Mouse (Mus musculus): ENCODE measurements around the gene Nme3. TPM values are rescaled to one million over a fixed set of nuclear protein-coding genes. Genes with fewer than 3 reads are reported as not detected.

Gene Nme3
- total and polyA plus RNA-seq, 2 experiments from 2014 or later: 67.0 to 92.6 TPM

DNA sequence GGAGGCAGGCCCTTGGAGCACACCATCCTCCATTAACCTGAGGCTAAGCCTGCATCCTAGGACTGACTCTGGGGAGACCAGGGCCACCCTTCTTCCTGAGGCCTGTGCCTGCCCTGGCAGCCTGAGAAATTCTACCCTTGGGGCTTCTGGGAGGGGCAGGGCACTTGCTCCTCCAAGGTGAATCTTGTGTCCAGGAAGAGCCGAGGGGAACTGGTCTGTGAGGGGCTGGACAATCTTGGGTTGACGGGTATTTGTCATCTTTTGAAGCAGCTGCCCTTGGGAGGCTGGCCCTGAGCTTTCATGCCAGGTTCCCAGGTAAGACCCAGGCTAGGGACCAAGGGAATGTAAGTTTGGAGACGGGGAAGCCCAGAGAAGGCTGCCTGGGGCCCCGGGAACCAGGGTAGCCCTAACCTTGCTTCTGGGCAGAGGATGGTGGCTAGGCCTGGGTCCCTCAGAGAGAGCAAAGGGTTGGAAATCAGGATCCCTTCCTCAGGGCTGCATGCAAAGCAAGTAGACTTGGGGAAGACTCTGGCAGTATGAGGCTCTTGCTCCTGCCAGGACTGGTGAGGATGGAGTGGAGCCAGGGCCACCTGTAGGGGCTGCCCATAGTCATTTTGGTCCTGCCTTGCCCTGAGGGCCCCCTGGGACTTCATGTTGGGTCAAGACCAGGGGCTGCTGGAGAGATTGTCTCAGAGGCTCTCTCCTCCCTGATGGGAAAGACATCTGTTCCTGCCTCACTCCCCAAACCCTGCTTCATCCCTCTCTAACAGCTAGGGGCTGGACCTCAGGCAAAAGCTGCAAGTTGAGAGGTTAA is 1.9 kb downstream of the Nme3 start:
- Histone ChIP-seq H3K9me3 (ENCODE audit: low read length) (no peaks in the 10 kb centered on the region), H3K27ac (peak overlapping the region; percentile 93; the same call in 1 of the 2 replicates), H3K27me3 (ENCODE audit: insufficient read depth, low read length) (no peaks in the 10 kb centered on the region), H3K9ac (replicated peaks; ENCODE audit: low read length) (peak overlapping the region; percentile 17; the same call in 1 of the 2 replicates), H3K36me3 (ENCODE audit: insufficient read depth, low read length) (peaks cover 55% of the 10 kb centered on the region), H3K4me1 (ENCODE audit: insufficient read depth, low read length) (peaks cover 19% of the 10 kb centered on the region), H3K4me3 (ENCODE audit: low read length) (no peak overlapping the region), H3K4me2 (ENCODE audit: low read depth, low read length) (no peak overlapping the region)
- ATAC-seq: no peak
- TF ChIP-seq CTCF (IDR thresholded peaks at IDR 0.05; ENCODE audit: low read depth): no peak
- 88% methylated on average over 4 of the region's 4 CpGs for WGBS
- no peak for DNase-seq (ENCODE audit: low spot score)

DNA sequence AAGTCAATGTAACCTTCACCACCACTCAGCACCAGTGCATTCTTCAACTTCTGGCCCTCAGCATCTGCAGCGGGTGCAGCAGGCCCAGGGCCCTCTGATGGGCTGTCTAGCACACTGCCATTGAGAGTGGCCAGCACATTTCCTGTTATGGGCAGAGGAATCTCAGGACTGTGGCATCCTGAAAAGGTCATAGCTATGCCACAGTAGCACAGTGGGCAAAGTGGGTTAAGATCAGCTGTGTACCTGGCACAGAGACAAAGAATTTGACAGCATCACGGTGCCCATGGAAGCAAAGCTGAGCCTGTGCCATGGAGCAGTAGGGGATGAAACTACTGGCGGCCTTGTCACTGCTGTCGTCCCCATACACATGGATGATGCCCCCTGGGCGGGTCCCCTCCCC is 2.9 kb downstream of the Nme3 start:
- DNase-seq (ENCODE audit: low spot score) (no peak), ATAC-seq (no peak)
- H3K4me1 ChIP-seq (ENCODE audit: insufficient read depth, low read length): peaks cover 13% of the 10 kb centered on the region
- H3K9ac ChIP-seq (replicated peaks; ENCODE audit: low read length): no peak overlapping the region
- no peak overlapping the region for H3K4me2 ChIP-seq (ENCODE audit: low read depth, low read length)
- no peaks in the 10 kb centered on the region for H3K27me3 ChIP-seq (ENCODE audit: insufficient read depth, low read length)
- WGBS: 69% methylated on average over 5 of the region's 5 CpGs
- TF ChIP-seq CTCF (IDR thresholded peaks at IDR 0.05; ENCODE audit: low read depth): no peak
- no peak overlapping the region for H3K4me3 ChIP-seq (ENCODE audit: low read length)
- H3K27ac ChIP-seq: no peak overlapping the region
- H3K36me3 ChIP-seq (ENCODE audit: insufficient read depth, low read length): peaks cover 63% of the 10 kb centered on the region
- H3K9me3 ChIP-seq (ENCODE audit: low read length): no peaks in the 10 kb centered on the region

DNA sequence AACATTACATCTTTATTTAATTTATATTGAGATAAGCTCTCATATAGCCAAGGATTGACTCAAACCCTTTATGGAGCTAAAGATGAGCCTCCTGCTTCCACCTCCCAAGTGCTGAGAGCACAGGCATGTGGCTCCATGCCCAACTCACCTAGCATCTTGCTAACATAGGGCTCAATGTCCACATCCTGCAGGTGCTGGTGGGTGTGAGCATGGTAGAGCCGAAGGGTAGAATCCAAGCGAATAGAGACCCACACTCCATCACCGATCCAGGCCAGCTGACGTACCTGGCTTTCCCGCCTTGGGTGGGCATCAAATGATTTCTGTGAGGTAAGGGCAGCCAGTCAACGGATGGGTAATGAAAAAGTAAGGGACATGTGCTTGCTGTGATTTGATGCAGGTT is 3.7 kb downstream of the Nme3 start:
- no peak overlapping the region for H3K4me3 ChIP-seq (ENCODE audit: low read length)
- TF ChIP-seq CTCF (IDR thresholded peaks at IDR 0.05; ENCODE audit: low read depth): no peak
- 97% methylated on average over 6 of the region's 6 CpGs for WGBS
- H3K4me2 ChIP-seq (ENCODE audit: low read depth, low read length): no peak overlapping the region
- no peaks in the 10 kb centered on the region for H3K27me3 ChIP-seq (ENCODE audit: insufficient read depth, low read length)
- no peak overlapping the region for H3K9ac ChIP-seq (replicated peaks; ENCODE audit: low read length)
- no peaks in the 10 kb centered on the region for H3K9me3 ChIP-seq (ENCODE audit: low read length)
- peaks cover 72% of the 10 kb centered on the region for H3K36me3 ChIP-seq (ENCODE audit: insufficient read depth, low read length)
- no peak for DNase-seq (ENCODE audit: low spot score)
- H3K4me1 ChIP-seq (ENCODE audit: insufficient read depth, low read length): peaks cover 10% of the 10 kb centered on the region; the same call in 1 of the 2 replicates
- H3K27ac ChIP-seq: no peak overlapping the region
- ATAC-seq: no peak

DNA sequence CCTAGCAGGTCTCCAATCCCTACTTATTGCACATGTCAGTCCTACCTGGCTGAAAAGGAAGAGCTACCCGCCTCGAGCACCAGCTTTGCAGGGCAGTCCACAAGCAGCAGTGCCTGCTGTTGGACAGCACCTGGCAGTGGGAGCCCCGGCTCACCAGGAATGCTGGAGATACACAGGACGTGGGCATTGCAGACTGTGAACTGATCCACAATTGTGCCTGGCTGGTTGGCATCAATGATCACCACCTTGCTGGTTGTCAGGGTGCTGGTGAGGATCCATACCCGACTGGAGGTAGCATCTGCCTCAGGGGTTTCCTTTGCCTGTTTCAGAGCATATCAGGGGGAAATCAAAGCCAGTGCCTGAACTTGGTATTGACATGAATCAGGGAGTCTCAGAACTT is 5.8 kb downstream of the Nme3 start:
- Histone ChIP-seq H3K4me1 (ENCODE audit: insufficient read depth, low read length) (peaks cover 5% of the 10 kb centered on the region; the same call in 1 of the 2 replicates), H3K27ac (no peak overlapping the region), H3K9me3 (ENCODE audit: low read length) (no peaks in the 10 kb centered on the region), H3K9ac (replicated peaks; ENCODE audit: low read length) (no peak overlapping the region), H3K36me3 (ENCODE audit: insufficient read depth, low read length) (peaks cover 93% of the 10 kb centered on the region), H3K4me2 (ENCODE audit: low read depth, low read length) (no peak overlapping the region), H3K27me3 (ENCODE audit: insufficient read depth, low read length) (no peaks in the 10 kb centered on the region), H3K4me3 (ENCODE audit: low read length) (no peak overlapping the region)
- DNase-seq (ENCODE audit: low spot score) (no peak), ATAC-seq (no peak)
- WGBS: 95% methylated on average over 5 of the region's 5 CpGs
- TF ChIP-seq CTCF (IDR thresholded peaks at IDR 0.05; ENCODE audit: low read depth): no peak

DNA sequence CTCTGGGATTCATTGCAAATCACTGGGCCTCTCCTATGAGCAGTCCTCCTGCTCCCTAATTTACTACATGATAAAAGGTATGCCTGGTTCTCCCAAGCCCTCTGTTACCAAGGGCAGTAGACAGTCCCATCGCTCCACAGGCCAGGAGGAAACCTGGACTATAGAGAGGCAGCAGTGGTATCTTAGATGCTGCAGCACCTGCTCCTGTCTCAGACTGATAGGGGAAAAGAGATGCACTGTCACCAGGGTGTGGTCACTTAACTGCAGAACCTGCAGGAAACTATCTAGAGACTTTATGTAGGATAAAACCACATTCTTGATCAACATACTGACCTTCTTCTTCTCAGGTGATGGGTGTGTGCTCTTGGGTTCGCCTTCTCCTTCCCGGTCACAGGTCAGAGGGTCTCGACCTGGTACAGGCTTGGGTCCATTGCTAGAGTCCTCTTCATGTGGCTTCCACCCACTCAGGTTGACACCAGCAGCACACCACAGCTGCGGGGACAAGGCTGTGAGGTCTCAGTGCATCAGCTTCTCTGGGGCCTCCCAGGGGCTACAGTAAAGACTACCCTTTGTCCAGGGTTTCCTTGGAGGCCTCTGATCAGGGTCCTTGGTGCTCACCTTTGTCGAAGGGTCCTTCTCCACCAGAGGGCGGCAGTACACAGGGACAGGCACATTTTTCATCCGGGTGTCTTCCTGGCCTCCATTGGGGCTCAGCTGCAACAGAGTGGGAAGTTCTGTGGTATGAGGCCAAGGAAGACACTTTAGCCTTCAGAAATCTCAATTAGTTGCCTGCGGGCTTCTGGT is 6.6 kb downstream of the Nme3 start:
- DNase-seq (ENCODE audit: low spot score) (peak; percentile 32), ATAC-seq (no peak)
- Histone ChIP-seq H3K9ac (replicated peaks; ENCODE audit: low read length) (no peak overlapping the region), H3K27ac (no peak overlapping the region), H3K4me3 (ENCODE audit: low read length) (no peak overlapping the region), H3K4me1 (ENCODE audit: insufficient read depth, low read length) (no peaks in the 10 kb centered on the region), H3K4me2 (ENCODE audit: low read depth, low read length) (no peak overlapping the region), H3K36me3 (ENCODE audit: insufficient read depth, low read length) (peaks cover 100% of the 10 kb centered on the region), H3K9me3 (ENCODE audit: low read length) (no peaks in the 10 kb centered on the region), H3K27me3 (ENCODE audit: insufficient read depth, low read length) (no peaks in the 10 kb centered on the region)
- TF ChIP-seq CTCF (IDR thresholded peaks at IDR 0.05; ENCODE audit: low read depth): peak; percentile 53
- WGBS: 70% methylated on average over 9 of the region's 9 CpGs

DNA sequence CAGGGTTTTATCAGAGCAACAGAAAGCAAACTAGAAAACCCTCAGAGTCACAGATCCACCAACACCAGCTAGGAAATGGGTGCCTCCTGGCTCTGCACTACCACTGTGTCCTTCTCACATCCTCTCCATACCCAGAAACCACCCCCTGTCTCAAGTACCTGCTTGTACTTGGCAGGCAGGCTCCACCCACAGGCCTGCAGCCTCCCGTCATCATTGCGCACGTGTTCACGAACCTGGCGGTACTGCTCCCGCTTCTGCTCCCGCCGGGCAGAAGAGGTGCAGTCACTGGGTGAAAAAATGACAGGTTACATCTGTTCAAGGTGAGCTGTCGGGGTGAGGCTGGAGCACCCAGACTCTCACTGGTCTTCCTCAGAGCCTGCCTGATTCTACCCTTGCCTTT is 7.5 kb downstream of the Nme3 start:
- no peaks in the 10 kb centered on the region for H3K27me3 ChIP-seq (ENCODE audit: insufficient read depth, low read length)
- H3K36me3 ChIP-seq (ENCODE audit: insufficient read depth, low read length): peaks cover 100% of the 10 kb centered on the region
- DNase-seq (ENCODE audit: low spot score) (no peak), ATAC-seq (no peak)
- no peak overlapping the region for H3K4me2 ChIP-seq (ENCODE audit: low read depth, low read length)
- H3K4me1 ChIP-seq (ENCODE audit: insufficient read depth, low read length): no peaks in the 10 kb centered on the region
- H3K9ac ChIP-seq (replicated peaks; ENCODE audit: low read length): no peak overlapping the region
- no peak for TF ChIP-seq CTCF (IDR thresholded peaks at IDR 0.05; ENCODE audit: low read depth)
- WGBS: 93% methylated on average over 9 of the region's 9 CpGs
- no peaks in the 10 kb centered on the region for H3K9me3 ChIP-seq (ENCODE audit: low read length)
- no peak overlapping the region for H3K27ac ChIP-seq
- H3K4me3 ChIP-seq (ENCODE audit: low read length): no peak overlapping the region

Data from hindbrain, postnatal 0 days (tissue).